Mouse (Mus musculus): ENCODE data around the gene Alcam. TPM values are rescaled to one million over a fixed set of nuclear protein-coding genes. Genes with fewer than 3 reads are reported as not detected.

The Alcam gene
- polyA plus RNA-seq, 1 experiment: 1.6 TPM

GRCm38 (mm10) chr16:52333631-52334030 is 120.2 kb downstream of the Alcam start:
- Histone ChIP-seq H3K9me3 (no peaks in the 10 kb centered on the region), H3K4me1 (no peaks in the 10 kb centered on the region), H3K4me3 (replicated peaks) (no peak overlapping the region), H3K27me3 (replicated peaks) (no peaks in the 10 kb centered on the region), H3K36me3 (replicated peaks; ENCODE audit: low read length) (no peaks in the 10 kb centered on the region)
- TF ChIP-seq FLI1 (IDR thresholded peaks at IDR 0.05; ENCODE audit: low read length): no peak
- TF ChIP-seq GATA1 (IDR thresholded peaks at IDR 0.05; ENCODE audit: borderline replicate concordance, low read length): no peak

DNA sequence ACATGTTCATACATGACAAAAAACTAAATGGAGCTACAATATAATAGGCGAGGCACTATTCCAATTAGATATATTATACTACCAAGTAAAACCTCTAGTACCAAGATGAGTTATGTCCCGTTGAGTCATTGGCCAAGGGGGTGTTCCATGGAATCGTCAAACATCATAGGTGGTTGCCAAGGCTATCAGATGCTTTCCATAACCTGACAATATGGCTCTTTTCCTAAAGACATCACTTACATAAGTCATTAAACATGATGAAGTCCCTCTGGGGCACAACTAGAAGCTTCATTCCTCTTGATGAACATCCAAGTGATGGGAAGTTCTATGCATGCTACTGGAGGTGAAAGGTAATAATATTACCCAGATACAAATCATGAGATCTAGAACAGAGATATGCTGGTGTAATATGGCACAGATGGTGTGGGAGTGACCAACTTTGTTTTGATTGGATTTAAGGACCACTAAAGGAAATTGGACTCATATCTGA is 122.5 kb downstream of the Alcam start:
- Histone ChIP-seq H3K36me3 (replicated peaks; ENCODE audit: low read length) (no peaks in the 10 kb centered on the region), H3K27me3 (replicated peaks) (no peaks in the 10 kb centered on the region), H3K4me3 (replicated peaks) (no peak overlapping the region), H3K4me1 (no peaks in the 10 kb centered on the region), H3K9me3 (no peaks in the 10 kb centered on the region)
- TF ChIP-seq GATA1 (IDR thresholded peaks at IDR 0.05; ENCODE audit: borderline replicate concordance, low read length) (no peak), FLI1 (IDR thresholded peaks at IDR 0.05; ENCODE audit: low read length) (no peak)

DNA sequence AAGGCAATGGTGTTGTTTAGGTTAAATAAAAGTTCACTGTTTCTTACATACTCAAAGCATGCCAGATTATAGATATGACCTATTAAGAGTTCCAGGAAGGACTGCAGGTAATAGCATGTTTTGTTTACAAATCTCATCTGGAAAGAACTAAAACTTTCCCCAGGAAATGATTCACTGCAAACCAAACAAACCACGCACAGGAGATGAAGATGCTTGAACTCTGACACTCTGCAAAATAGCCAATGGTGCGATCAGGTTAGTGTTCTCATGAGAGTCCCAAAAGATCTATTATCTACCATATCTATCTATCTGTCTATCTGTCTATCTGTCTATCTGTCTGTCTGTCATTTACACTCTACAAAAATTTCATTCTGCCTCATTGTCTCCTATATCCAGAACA is 124.5 kb downstream of the Alcam start:
- H3K9me3 ChIP-seq: no peaks in the 10 kb centered on the region
- no peaks in the 10 kb centered on the region for H3K4me1 ChIP-seq
- no peak for TF ChIP-seq GATA1 (IDR thresholded peaks at IDR 0.05; ENCODE audit: borderline replicate concordance, low read length)
- TF ChIP-seq FLI1 (IDR thresholded peaks at IDR 0.05; ENCODE audit: low read length): no peak
- no peaks in the 10 kb centered on the region for H3K27me3 ChIP-seq (replicated peaks)
- no peak overlapping the region for H3K4me3 ChIP-seq (replicated peaks)
- H3K36me3 ChIP-seq (replicated peaks; ENCODE audit: low read length): no peaks in the 10 kb centered on the region

GRCm38 (mm10) chr16:52319229-52319628 is 134.6 kb downstream of the Alcam start:
- H3K9me3 ChIP-seq: no peaks in the 10 kb centered on the region
- no peaks in the 10 kb centered on the region for H3K4me1 ChIP-seq
- no peaks in the 10 kb centered on the region for H3K36me3 ChIP-seq (replicated peaks; ENCODE audit: low read length)
- no peaks in the 10 kb centered on the region for H3K27me3 ChIP-seq (replicated peaks)
- TF ChIP-seq FLI1 (IDR thresholded peaks at IDR 0.05; ENCODE audit: low read length) (no peak), GATA1 (IDR thresholded peaks at IDR 0.05; ENCODE audit: borderline replicate concordance, low read length) (no peak)
- H3K4me3 ChIP-seq (replicated peaks): no peak overlapping the region

DNA sequence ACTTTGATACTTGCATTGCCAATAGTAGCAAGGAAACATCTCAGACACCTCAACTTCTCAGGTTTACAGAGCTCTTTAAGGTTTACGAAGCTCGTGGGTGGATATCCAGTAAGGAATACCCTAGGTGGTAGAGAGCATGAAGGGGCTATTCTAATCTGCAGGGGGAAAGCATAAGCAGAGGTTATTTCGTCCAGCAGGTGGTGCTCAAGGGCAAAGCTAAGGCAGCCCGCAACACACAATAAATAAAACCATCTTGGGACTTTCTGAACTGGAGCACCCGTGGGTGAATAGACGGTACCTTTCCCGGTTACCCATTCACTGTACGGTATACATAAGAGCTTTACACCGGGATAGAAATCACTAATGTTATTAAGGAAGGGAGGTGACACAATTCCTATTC is 142.8 kb downstream of the Alcam start:
- Histone ChIP-seq H3K4me1 (no peaks in the 10 kb centered on the region), H3K36me3 (replicated peaks; ENCODE audit: low read length) (no peaks in the 10 kb centered on the region), H3K9me3 (no peaks in the 10 kb centered on the region), H3K27me3 (replicated peaks) (no peaks in the 10 kb centered on the region), H3K4me3 (replicated peaks) (no peak overlapping the region)
- TF ChIP-seq GATA1 (IDR thresholded peaks at IDR 0.05; ENCODE audit: borderline replicate concordance, low read length) (no peak), FLI1 (IDR thresholded peaks at IDR 0.05; ENCODE audit: low read length) (no peak)

- 0 out of 2 replicates have a peak, but pooled peaks cover 2% of the 10 kb centered on the region for H3K9me3 ChIP-seq
- H3K27me3 ChIP-seq (replicated peaks): no peaks in the 10 kb centered on the region
- H3K36me3 ChIP-seq (replicated peaks; ENCODE audit: low read length): no peaks in the 10 kb centered on the region
- TF ChIP-seq GATA1 (IDR thresholded peaks at IDR 0.05; ENCODE audit: borderline replicate concordance, low read length): no peak
- no peak for TF ChIP-seq FLI1 (IDR thresholded peaks at IDR 0.05; ENCODE audit: low read length)
- H3K4me1 ChIP-seq: no peaks in the 10 kb centered on the region
- no peak overlapping the region for H3K4me3 ChIP-seq (replicated peaks)
These were observed 146.9 kb downstream of the Alcam start for GRCm38 (mm10) chr16:52307016-52307415.

GRCm38 (mm10) chr16:52303532-52303902 is 150.4 kb downstream of the Alcam start:
- Histone ChIP-seq H3K27me3 (replicated peaks) (no peaks in the 10 kb centered on the region), H3K9me3 (0 out of 2 replicates have a peak, but pooled peaks cover 2% of the 10 kb centered on the region), H3K36me3 (replicated peaks; ENCODE audit: low read length) (no peaks in the 10 kb centered on the region), H3K4me3 (replicated peaks) (no peak overlapping the region), H3K4me1 (no peaks in the 10 kb centered on the region)
- TF ChIP-seq GATA1 (IDR thresholded peaks at IDR 0.05; ENCODE audit: borderline replicate concordance, low read length) (no peak), FLI1 (IDR thresholded peaks at IDR 0.05; ENCODE audit: low read length) (no peak)

DNA sequence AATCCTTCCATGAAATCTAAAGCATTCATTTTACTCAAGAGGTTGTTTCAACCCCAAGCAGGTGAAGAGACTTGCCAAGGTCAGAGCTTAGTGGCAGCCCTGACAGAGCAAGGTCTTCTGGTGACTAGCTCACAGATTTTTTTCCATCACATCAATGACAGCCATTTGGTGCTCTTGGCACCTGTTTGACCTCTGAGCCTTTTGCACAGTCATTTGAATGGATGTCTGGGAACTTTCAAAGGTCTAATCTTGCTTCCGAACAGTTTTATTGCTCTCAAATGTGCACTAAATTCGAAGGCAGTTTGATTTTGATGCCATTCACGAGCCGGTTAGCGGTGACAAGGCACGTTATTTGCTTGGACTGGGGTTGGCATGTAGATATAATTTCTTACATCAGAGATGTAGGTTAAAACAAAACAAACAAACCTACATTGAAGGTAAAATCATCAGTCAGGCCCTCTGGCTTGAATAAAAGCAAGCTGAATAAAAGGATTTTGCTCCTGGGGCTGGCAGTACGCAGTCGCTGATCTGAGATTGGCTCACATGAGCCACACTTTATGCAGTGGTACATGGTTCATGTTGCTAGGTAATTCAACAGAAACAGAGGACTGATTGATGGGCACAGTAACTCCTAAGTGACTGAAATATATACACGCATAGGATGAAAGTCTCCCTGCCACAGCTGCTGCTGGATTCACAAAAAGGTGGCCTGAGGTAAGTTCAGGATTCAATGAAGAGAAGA is 150.9 kb downstream of the Alcam start:
- Histone ChIP-seq H3K4me3 (replicated peaks) (no peak overlapping the region), H3K4me1 (no peaks in the 10 kb centered on the region), H3K27me3 (replicated peaks) (no peaks in the 10 kb centered on the region), H3K9me3 (0 out of 2 replicates have a peak, but pooled peaks cover 2% of the 10 kb centered on the region), H3K36me3 (replicated peaks; ENCODE audit: low read length) (no peaks in the 10 kb centered on the region)
- TF ChIP-seq GATA1 (IDR thresholded peaks at IDR 0.05; ENCODE audit: borderline replicate concordance, low read length) (no peak), FLI1 (IDR thresholded peaks at IDR 0.05; ENCODE audit: low read length) (no peak)

DNA sequence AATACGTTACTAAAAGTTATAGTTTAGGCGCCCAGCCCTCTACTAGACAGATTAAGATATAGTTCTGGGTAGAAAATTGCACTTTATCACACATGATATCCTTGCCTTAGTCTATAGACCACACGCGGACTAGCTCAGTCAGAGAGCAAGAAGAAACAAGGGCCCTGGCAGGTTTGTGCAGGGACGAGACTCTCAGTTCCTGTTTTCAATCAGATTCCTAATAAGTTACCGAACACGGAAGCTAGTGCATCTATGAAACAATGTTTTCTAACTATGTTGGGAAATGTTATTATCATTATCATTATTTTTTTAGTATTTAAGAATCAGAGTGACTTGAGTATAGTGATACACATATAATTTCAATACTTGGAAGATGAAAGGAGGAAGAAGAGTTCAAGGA is 152.1 kb downstream of the Alcam start:
- H3K4me3 ChIP-seq (replicated peaks): no peak overlapping the region
- no peaks in the 10 kb centered on the region for H3K36me3 ChIP-seq (replicated peaks; ENCODE audit: low read length)
- TF ChIP-seq FLI1 (IDR thresholded peaks at IDR 0.05; ENCODE audit: low read length): no peak
- TF ChIP-seq GATA1 (IDR thresholded peaks at IDR 0.05; ENCODE audit: borderline replicate concordance, low read length): no peak
- no peaks in the 10 kb centered on the region for H3K4me1 ChIP-seq
- H3K9me3 ChIP-seq: 0 out of 2 replicates have a peak, but pooled peaks cover 2% of the 10 kb centered on the region
- no peaks in the 10 kb centered on the region for H3K27me3 ChIP-seq (replicated peaks)

DNA sequence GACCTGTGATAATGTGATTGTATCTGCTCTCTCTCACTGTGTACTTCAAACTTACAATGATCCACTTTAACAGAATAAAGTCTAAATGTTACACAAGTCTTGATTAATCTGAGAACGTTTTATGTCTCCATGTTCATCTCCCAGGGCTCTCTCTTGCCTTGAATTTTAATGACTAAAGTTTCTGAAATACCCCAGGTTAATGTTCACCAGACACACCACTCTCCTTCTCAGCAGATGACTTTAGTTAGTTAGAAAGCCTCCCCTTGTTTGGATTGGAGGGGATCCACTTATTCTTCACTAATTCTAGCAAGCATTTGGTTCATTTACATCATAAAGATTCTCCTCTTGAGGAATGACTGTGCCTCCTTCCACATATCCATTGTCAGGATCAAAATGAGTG is 157.5 kb downstream of the Alcam start:
- Histone ChIP-seq H3K27me3 (replicated peaks) (no peaks in the 10 kb centered on the region), H3K9me3 (peaks cover 8% of the 10 kb centered on the region; the same call in 1 of the 2 replicates), H3K4me3 (replicated peaks) (no peak overlapping the region), H3K36me3 (replicated peaks; ENCODE audit: low read length) (no peaks in the 10 kb centered on the region), H3K4me1 (no peaks in the 10 kb centered on the region)
- TF ChIP-seq GATA1 (IDR thresholded peaks at IDR 0.05; ENCODE audit: borderline replicate concordance, low read length): no peak
